Comparison of ENCODE assay signal across 9 mouse cellular contexts in genomic region chr9:58042391-58042790, GRCm38 (mm10). TPM values are rescaled to one million over a fixed set of nuclear protein-coding genes. Genes with fewer than 3 reads are reported as not detected.
DNase-seq lines count a peak whose midpoint lies in the region; ATAC-seq and TF ChIP-seq lines count a peak whose summit lies in the region.
"Had no signal": no experiment of that assay in that cellular context is flagged by ENCODE, and none has a peak within 500 bp of the region (broad histone marks: within the 10 kb centered on the region; RNA-seq: fewer than 3 reads in every experiment).

No protein-coding gene starts in this region.

- H3K9ac ChIP-seq in hindbrain, embryonic 13.5 days: peak overlapping the region; percentile 43; the same call in 1 of the 2 replicates
- H3K9ac ChIP-seq in intestine, postnatal 0 days (ENCODE audit: low read depth, low read length): no peak overlapping the region
- H3K9ac ChIP-seq: liver, embryonic 15.5 days had no signal

- no peak overlapping the region for H3K4me2 ChIP-seq in hindbrain, embryonic 13.5 days
- no peak overlapping the region for H3K4me2 ChIP-seq in intestine, postnatal 0 days (replicated peaks; ENCODE audit: low read depth)
- H3K4me2 ChIP-seq: liver, embryonic 15.5 days had no signal

- peaks cover 77% of the 10 kb centered on the region for H3K4me1 ChIP-seq in hindbrain, embryonic 13.5 days (replicated peaks)
- no peaks in the 10 kb centered on the region for H3K4me1 ChIP-seq in intestine, postnatal 0 days (replicated peaks; ENCODE audit: control insufficient read depth, insufficient read depth, low read length)
- H3K4me1 ChIP-seq: liver, embryonic 15.5 days had no signal

- H3K9me3 ChIP-seq in hindbrain, embryonic 13.5 days: no peaks in the 10 kb centered on the region
- no peaks in the 10 kb centered on the region for H3K9me3 ChIP-seq in intestine, postnatal 0 days (ENCODE audit: control insufficient read depth)
- H3K9me3 ChIP-seq: liver, embryonic 15.5 days had no signal

- 0 out of 2 replicates have a peak overlapping the region, but pooled peaks have one; percentile 69 for H3K27ac ChIP-seq in hindbrain, embryonic 13.5 days
- H3K27ac ChIP-seq in intestine, postnatal 0 days (ENCODE audit: low read depth, low read length): no peak overlapping the region
- H3K27ac ChIP-seq: liver, embryonic 15.5 days had no signal

- DNase-seq in gastrocnemius, adult 18-20 months (ENCODE audit: low spot score): peak; percentile 56
- no peak for DNase-seq in gastrocnemius, postnatal 4 days (ENCODE audit: low spot score in 2 of 2)
- DNase-seq in Muller cell, postnatal 12 days (ENCODE audit: inconsistent ontology term): peak; percentile 41
- peak; percentile 60 for DNase-seq in gastrocnemius, postnatal 14 days
- no peak for DNase-seq in right cerebral cortex, postnatal 36 days (ENCODE audit: low spot score in 2 of 2)
- DNase-seq in cerebellum, postnatal 4 days (ENCODE audit: low spot score in 2 of 2): no peak

- no peak for TF ChIP-seq CTCF in intestine, postnatal 0 days (IDR thresholded peaks at IDR 0.05; ENCODE audit: low read depth)

- peaks cover 23% of the 10 kb centered on the region for H3K27me3 ChIP-seq in hindbrain, embryonic 13.5 days
- no peaks in the 10 kb centered on the region; the same call in 1 of the 2 replicates for H3K27me3 ChIP-seq in intestine, postnatal 0 days (replicated peaks; ENCODE audit: control insufficient read depth, insufficient read depth, low read length)

- intact Hi-C loops in gastrocnemius, postnatal 14 days (cut with DNase I; ENCODE audit: low total_unique reads): no loop called here

- no peak overlapping the region for H3K4me3 ChIP-seq in hindbrain, embryonic 13.5 days
- H3K4me3 ChIP-seq in intestine, postnatal 0 days (ENCODE audit: low read depth, low read length): no peak overlapping the region
- H3K4me3 ChIP-seq: liver, embryonic 15.5 days had no signal

- ATAC-seq in hindbrain, embryonic 13.5 days (ENCODE audit: low FRiP score): no peak
- ATAC-seq in intestine, postnatal 0 days: no peak

- H3K36me3 ChIP-seq in hindbrain, embryonic 13.5 days: no peaks in the 10 kb centered on the region
- no peaks in the 10 kb centered on the region for H3K36me3 ChIP-seq in intestine, postnatal 0 days (ENCODE audit: control insufficient read depth, insufficient read depth)
- H3K36me3 ChIP-seq: liver, embryonic 15.5 days had no signal

- WGBS in hindbrain, embryonic 13.5 days: 12% methylated on average over 10 of the region's 10 CpGs
- WGBS in intestine, postnatal 0 days: 34% methylated on average over 10 of the region's 10 CpGs

RNA-seq across cellular contexts. Expression of gene Stra6, which starts 21.2 kb away (rescaled TPM):
- total RNA-seq in gastrocnemius, adult 18-20 months (2021): under 1 TPM; 0.16 to 0.90 TPM
- 1 to 10 TPM in 1 of 2 experiments, under 1 TPM in 1; 0.74 to 1.1 TPM for total RNA-seq in gastrocnemius, postnatal 4 days (2021)
- under 1 TPM; 0.16 to 0.29 TPM for total RNA-seq in gastrocnemius, postnatal 14 days (2021)
- 19.1 and 20.1 TPM in 2 replicates for polyA plus RNA-seq in hindbrain, embryonic 13.5 days (2015; fragmentation: Nextera tagmentation; extraction: Ambion mirVana)
- 0.48 and 0.71 TPM in 2 replicates for polyA plus RNA-seq in intestine, postnatal 0 days (2015; fragmentation: Nextera tagmentation; extraction: Ambion mirVana)

RNA-seq across cellular contexts. Expression of gene Cyp11a1, which starts 36.2 kb away (rescaled TPM):
- total RNA-seq in gastrocnemius, adult 18-20 months (2021): under 1 TPM; 0.24 to 0.34 TPM
- 1 to 10 TPM; 5.4 TPM for total RNA-seq in gastrocnemius, postnatal 4 days (2021)
- under 1 TPM in 1 of 2 experiments, not detected in 1; 0.98 TPM for total RNA-seq in gastrocnemius, postnatal 14 days (2021)
- 0.31 and 0.57 TPM in 2 replicates for polyA plus RNA-seq in hindbrain, embryonic 13.5 days (2015; fragmentation: Nextera tagmentation; extraction: Ambion mirVana)
- 4.4 and 7.8 TPM in 2 replicates for polyA plus RNA-seq in intestine, postnatal 0 days (2015; fragmentation: Nextera tagmentation; extraction: Ambion mirVana)

Comparison
In these comparisons a context has a peak if more than half of its experiments do, and no peak if none do; other contexts are left out.
1. DNase-seq: peak in gastrocnemius, adult 18-20 months (single experiment), Muller cell, postnatal 12 days (single experiment) and gastrocnemius, postnatal 14 days (single experiment); none in gastrocnemius, postnatal 4 days (0 of 2), right cerebral cortex, postnatal 36 days (0 of 2) and cerebellum, postnatal 4 days (0 of 2).